Mouse (Mus musculus): ENCODE measurements at regions not wholly inside any gene's neighbourhood (a gene's known extent, or its start where the extent isn't known, plus 50 kb on each side); places are given as distances from the start of the nearest gene placed in this dataset.

GRCm38 (mm10) chr11:19828959-19829401 lies 95.2 kb upstream of the Spred2 start:
- TF ChIP-seq CTCF (IDR thresholded peaks at IDR 0.05) (no peak), POLR2A (IDR thresholded peaks at IDR 0.05; ENCODE audit: insufficient read depth, low read depth, low read length) (no peak)
